Mouse (Mus musculus): ENCODE measurements around the gene Usp48. TPM values are rescaled to one million over a fixed set of nuclear protein-coding genes. Genes with fewer than 3 reads are reported as not detected.
"Not testable (repeated sequence)": the region's sequence is repeated elsewhere in the genome, so short reads cannot be mapped to it uniquely, and the experiment has no call there.

Usp48 gene
- polyA plus RNA-seq, 1 experiment from 2014 or later, result 72.5 TPM

GRCm38 (mm10) chr4:137578181-137578845 lies 15.2 kb upstream of the Usp48 start:
- Histone ChIP-seq H3K36me3 (ENCODE audit: control insufficient read depth, insufficient read depth, low read length) (no peaks in the 10 kb centered on the region), H3K27ac (ENCODE audit: low read depth, low read length) (no peak overlapping the region), H3K4me1 (ENCODE audit: control insufficient read depth, insufficient read depth, low read length) (peaks cover 6% of the 10 kb centered on the region; the same call in 1 of the 2 replicates), H3K27me3 (ENCODE audit: control insufficient read depth, insufficient read depth, low read length) (peaks cover 8% of the 10 kb centered on the region), H3K9ac (ENCODE audit: low read length) (peak overlapping the region; percentile 48; the same call in 1 of the 2 replicates), H3K4me2 (peak overlapping the region; percentile 61), H3K4me3 (ENCODE audit: low read depth, low read length) (peak overlapping the region; percentile 28; the same call in 1 of the 2 replicates), H3K9me3 (ENCODE audit: control insufficient read depth, low read length) (no peaks in the 10 kb centered on the region)
- ATAC-seq (ENCODE audit: low FRiP score) (peak; percentile 64; the same call in 1 of the 2 replicates), DNase-seq (ENCODE audit: low spot score, missing footprints) (peak; percentile 97)
- WGBS, result 4% methylated on average over 39 of the region's 39 CpGs

GRCm38 (mm10) chr4:137579789-137580188 lies 13.8 kb upstream of the Usp48 start:
- Histone ChIP-seq H3K4me3 (ENCODE audit: low read depth, low read length) (no peak overlapping the region), H3K4me2 (no peak overlapping the region), H3K27ac (ENCODE audit: low read depth, low read length) (no peak overlapping the region), H3K9ac (ENCODE audit: low read length) (no peak overlapping the region), H3K4me1 (ENCODE audit: control insufficient read depth, insufficient read depth, low read length) (peaks cover 6% of the 10 kb centered on the region; the same call in 1 of the 2 replicates), H3K36me3 (ENCODE audit: control insufficient read depth, insufficient read depth, low read length) (no peaks in the 10 kb centered on the region), H3K27me3 (ENCODE audit: control insufficient read depth, insufficient read depth, low read length) (peaks cover 8% of the 10 kb centered on the region), H3K9me3 (ENCODE audit: control insufficient read depth, low read length) (no peaks in the 10 kb centered on the region)
- whole genome bisulfite sequencing, result 55% methylated on average over 4 of the region's 4 CpGs
- no peak for ATAC-seq (ENCODE audit: low FRiP score)
- DNase-seq (ENCODE audit: low spot score, missing footprints), result no peak

GRCm38 (mm10) chr4:137580299-137580698 lies 13.3 kb upstream of the Usp48 start:
- WGBS, result 60% methylated on average over 2 of the region's 2 CpGs
- H3K36me3 ChIP-seq (ENCODE audit: control insufficient read depth, insufficient read depth, low read length), result no peaks in the 10 kb centered on the region
- ATAC-seq (ENCODE audit: low FRiP score), result no peak
- H3K27ac ChIP-seq (ENCODE audit: low read depth, low read length), result no peak overlapping the region
- no peak overlapping the region for H3K4me2 ChIP-seq
- no peaks in the 10 kb centered on the region for H3K9me3 ChIP-seq (ENCODE audit: control insufficient read depth, low read length)
- DNase-seq (ENCODE audit: low spot score, missing footprints), result no peak
- peaks cover 8% of the 10 kb centered on the region for H3K27me3 ChIP-seq (ENCODE audit: control insufficient read depth, insufficient read depth, low read length)
- no peak overlapping the region for H3K4me3 ChIP-seq (ENCODE audit: low read depth, low read length)
- H3K4me1 ChIP-seq (ENCODE audit: control insufficient read depth, insufficient read depth, low read length), result peaks cover 6% of the 10 kb centered on the region; the same call in 1 of the 2 replicates
- H3K9ac ChIP-seq (ENCODE audit: low read length), result no peak overlapping the region

- DNase-seq (ENCODE audit: low spot score, missing footprints) (no peak), ATAC-seq (ENCODE audit: low FRiP score) (no peak)
- H3K36me3 ChIP-seq (ENCODE audit: control insufficient read depth, insufficient read depth, low read length), result no peaks in the 10 kb centered on the region
- no peak overlapping the region for H3K4me2 ChIP-seq
- WGBS, result 23% methylated on average over 3 of the region's 3 CpGs
- no peak overlapping the region for H3K9ac ChIP-seq (ENCODE audit: low read length)
- H3K27ac ChIP-seq (ENCODE audit: low read depth, low read length), result no peak overlapping the region
- H3K9me3 ChIP-seq (ENCODE audit: control insufficient read depth, low read length), result no peaks in the 10 kb centered on the region
- H3K4me3 ChIP-seq (ENCODE audit: low read depth, low read length), result no peak overlapping the region
- H3K4me1 ChIP-seq (ENCODE audit: control insufficient read depth, insufficient read depth, low read length), result peaks cover 6% of the 10 kb centered on the region; the same call in 1 of the 2 replicates
- peaks cover 8% of the 10 kb centered on the region for H3K27me3 ChIP-seq (ENCODE audit: control insufficient read depth, insufficient read depth, low read length)
Observed at GRCm38 (mm10) chr4:137581815-137582214, 11.7 kb upstream of the Usp48 start.

GRCm38 (mm10) chr4:137589095-137589494 lies 4.5 kb upstream of the Usp48 start:
- not testable (repeated sequence) for H3K4me1 ChIP-seq (ENCODE audit: control insufficient read depth, insufficient read depth, low read length); H3K4me2 ChIP-seq; H3K9ac ChIP-seq (ENCODE audit: low read length); H3K36me3 ChIP-seq (ENCODE audit: control insufficient read depth, insufficient read depth, low read length); H3K27me3 ChIP-seq (ENCODE audit: control insufficient read depth, insufficient read depth, low read length); DNase-seq (ENCODE audit: low spot score, missing footprints); H3K4me3 ChIP-seq (ENCODE audit: low read depth, low read length); H3K27ac ChIP-seq (ENCODE audit: low read depth, low read length); H3K9me3 ChIP-seq (ENCODE audit: control insufficient read depth, low read length); ATAC-seq (ENCODE audit: low FRiP score)
- 100% methylated on average over 2 of the region's 3 CpGs for WGBS

GRCm38 (mm10) chr4:137589586-137589985 lies 4.0 kb upstream of the Usp48 start:
- Histone ChIP-seq H3K9ac (ENCODE audit: low read length) (no peak overlapping the region), H3K27me3 (ENCODE audit: control insufficient read depth, insufficient read depth, low read length) (no peaks in the 10 kb centered on the region), H3K9me3 (ENCODE audit: control insufficient read depth, low read length) (no peaks in the 10 kb centered on the region), H3K4me3 (ENCODE audit: low read depth, low read length) (no peak overlapping the region), H3K4me1 (ENCODE audit: control insufficient read depth, insufficient read depth, low read length) (no peaks in the 10 kb centered on the region), H3K4me2 (no peak overlapping the region), H3K27ac (ENCODE audit: low read depth, low read length) (no peak overlapping the region), H3K36me3 (ENCODE audit: control insufficient read depth, insufficient read depth, low read length) (no peaks in the 10 kb centered on the region)
- WGBS, result 92% methylated on average over 3 of the region's 3 CpGs
- no peak for ATAC-seq (ENCODE audit: low FRiP score)
- DNase-seq (ENCODE audit: low spot score, missing footprints), result no peak

- H3K9ac ChIP-seq (ENCODE audit: low read length), result no peak overlapping the region
- H3K36me3 ChIP-seq (ENCODE audit: control insufficient read depth, insufficient read depth, low read length), result no peaks in the 10 kb centered on the region
- H3K9me3 ChIP-seq (ENCODE audit: control insufficient read depth, low read length), result no peaks in the 10 kb centered on the region
- no peak overlapping the region for H3K27ac ChIP-seq (ENCODE audit: low read depth, low read length)
- DNase-seq (ENCODE audit: low spot score, missing footprints) (no peak), ATAC-seq (ENCODE audit: low FRiP score) (no peak)
- H3K4me3 ChIP-seq (ENCODE audit: low read depth, low read length), result no peak overlapping the region
- H3K27me3 ChIP-seq (ENCODE audit: control insufficient read depth, insufficient read depth, low read length), result no peaks in the 10 kb centered on the region
- 92% methylated on average over 4 of the region's 4 CpGs for WGBS
- H3K4me2 ChIP-seq, result no peak overlapping the region
- H3K4me1 ChIP-seq (ENCODE audit: control insufficient read depth, insufficient read depth, low read length), result peaks cover 11% of the 10 kb centered on the region
Observed at GRCm38 (mm10) chr4:137590961-137591360, 2.6 kb upstream of the Usp48 start.

GRCm38 (mm10) chr4:137594496-137595270 lies 1.1 kb downstream of the Usp48 start:
- Histone ChIP-seq H3K9me3 (ENCODE audit: control insufficient read depth, low read length) (no peaks in the 10 kb centered on the region), H3K4me2 (peak overlapping the region; percentile 78), H3K9ac (ENCODE audit: low read length) (peak overlapping the region; percentile 90), H3K27ac (ENCODE audit: low read depth, low read length) (peak overlapping the region; percentile 65), H3K4me3 (ENCODE audit: low read depth, low read length) (peak overlapping the region; percentile 96), H3K36me3 (ENCODE audit: control insufficient read depth, insufficient read depth, low read length) (no peaks in the 10 kb centered on the region), H3K4me1 (ENCODE audit: control insufficient read depth, insufficient read depth, low read length) (peaks cover 14% of the 10 kb centered on the region), H3K27me3 (ENCODE audit: control insufficient read depth, insufficient read depth, low read length) (no peaks in the 10 kb centered on the region)
- WGBS, result 6% methylated on average over 40 of the region's 40 CpGs
- no peak; the same call in 1 of the 2 replicates for ATAC-seq (ENCODE audit: low FRiP score)
- DNase-seq (ENCODE audit: low spot score, missing footprints), result peak; percentile 96

- 95% methylated on average over 4 of the region's 4 CpGs for WGBS
- H3K27ac ChIP-seq (ENCODE audit: low read depth, low read length), result no peak overlapping the region
- peaks cover 14% of the 10 kb centered on the region for H3K4me1 ChIP-seq (ENCODE audit: control insufficient read depth, insufficient read depth, low read length)
Observed at GRCm38 (mm10) chr4:137597098-137597630, 3.6 kb downstream of the Usp48 start.

More at GRCm38 (mm10) chr4:137597098-137597630, 3.6 kb downstream of the Usp48 start:
- no peak overlapping the region for H3K9ac ChIP-seq (ENCODE audit: low read length)
- no peak overlapping the region for H3K4me3 ChIP-seq (ENCODE audit: low read depth, low read length)
- H3K4me2 ChIP-seq, result no peak overlapping the region
- no peaks in the 10 kb centered on the region for H3K27me3 ChIP-seq (ENCODE audit: control insufficient read depth, insufficient read depth, low read length)
- no peaks in the 10 kb centered on the region for H3K36me3 ChIP-seq (ENCODE audit: control insufficient read depth, insufficient read depth, low read length)
- ATAC-seq (ENCODE audit: low FRiP score) (no peak), DNase-seq (ENCODE audit: low spot score, missing footprints) (no peak)
- no peaks in the 10 kb centered on the region for H3K9me3 ChIP-seq (ENCODE audit: control insufficient read depth, low read length)

All from midbrain, embryonic 11.5 days (tissue).